9 mouse cellular contexts compared by ENCODE assay signal in genomic region chr4:111886018-111886417, GRCm38 (mm10). TPM values are rescaled to one million over a fixed set of nuclear protein-coding genes. Genes with fewer than 3 reads are reported as not detected.
DNase-seq lines count a peak whose midpoint lies in the region; ATAC-seq and TF ChIP-seq lines count a peak whose summit lies in the region.
"Had no signal": no experiment of that assay in that cellular context is flagged by ENCODE, and none has a peak within 500 bp of the region (broad histone marks: within the 10 kb centered on the region; RNA-seq: fewer than 3 reads in every experiment).

No protein-coding gene starts in this region.

- TF ChIP-seq CTCF in E14TG2a.4 (conservative IDR thresholded peaks at IDR 0.05; ENCODE audit: low read length): peak; percentile 68

- peak; percentile 6 for DNase-seq in brain, embryonic 18.5 days (ENCODE audit: low read depth, low spot score)
- DNase-seq in forebrain, embryonic 10.5 days (ENCODE audit: extremely low spot score, low spot score): peak; percentile 64
- DNase-seq in heart, postnatal 4 days: peak; percentile 72
- DNase-seq in layer of hippocampus, adult 18-20 months (ENCODE audit: low spot score in 2 of 2): peak; percentile 59 to 81
- DNase-seq in lung, adult 18-20 months: peak; percentile 49 to 56
- peak; percentile 35 to 52 for DNase-seq in thymus, postnatal 10 days (ENCODE audit: low spot score in 2 of 2)

- no peaks in the 10 kb centered on the region for H3K36me3 ChIP-seq in E14TG2a.4 (ENCODE audit: insufficient read depth, low read length)
- no peaks in the 10 kb centered on the region for H3K36me3 ChIP-seq in forebrain, embryonic 10.5 days (replicated peaks)
- H3K36me3 ChIP-seq in neural tube, embryonic 14.5 days (ENCODE audit: control insufficient read depth, insufficient read depth, low read length): no peaks in the 10 kb centered on the region

- ATAC-seq in neural tube, embryonic 14.5 days (ENCODE audit: low read depth): peak; percentile 87

- H3K9me3 ChIP-seq in E14TG2a.4 (ENCODE audit: low read length): no peaks in the 10 kb centered on the region
- no peaks in the 10 kb centered on the region for H3K9me3 ChIP-seq in forebrain, embryonic 10.5 days
- no peaks in the 10 kb centered on the region for H3K9me3 ChIP-seq in neural tube, embryonic 14.5 days (ENCODE audit: control insufficient read depth, low read length)

- no peak overlapping the region for H3K4me2 ChIP-seq in neural tube, embryonic 14.5 days (ENCODE audit: low read depth, low read length)

- no peaks in the 10 kb centered on the region; the same call in 1 of the 2 replicates for H3K4me1 ChIP-seq in E14TG2a.4 (replicated peaks; ENCODE audit: low read depth, low read length)
- H3K4me1 ChIP-seq in forebrain, embryonic 10.5 days: 0 out of 2 replicates have a peak, but pooled peaks cover 3% of the 10 kb centered on the region
- H3K4me1 ChIP-seq in neural tube, embryonic 14.5 days (ENCODE audit: control insufficient read depth, insufficient read depth, low read length): no peaks in the 10 kb centered on the region

- WGBS in forebrain, embryonic 10.5 days: 17% methylated on average over 7 of the region's 7 CpGs
- WGBS in neural tube, embryonic 14.5 days: 16% methylated on average over 7 of the region's 7 CpGs

- no peak overlapping the region for H3K27ac ChIP-seq in forebrain, embryonic 10.5 days
- H3K27ac ChIP-seq in neural tube, embryonic 14.5 days (ENCODE audit: low read depth, low read length): no peak overlapping the region

- H3K9ac ChIP-seq in neural tube, embryonic 14.5 days (replicated peaks; ENCODE audit: low read depth, low read length): no peak overlapping the region

- H3K27me3 ChIP-seq in E14TG2a.4 (ENCODE audit: insufficient read depth, low read length): no peaks in the 10 kb centered on the region
- H3K27me3 ChIP-seq in forebrain, embryonic 10.5 days (ENCODE audit: poor library complexity, severe bottlenecking): no peaks in the 10 kb centered on the region
- H3K27me3 ChIP-seq in neural tube, embryonic 14.5 days (ENCODE audit: control insufficient read depth, insufficient read depth, low read length): no peaks in the 10 kb centered on the region

- no peak overlapping the region for H3K4me3 ChIP-seq in E14TG2a.4 (replicated peaks; ENCODE audit: low read length)
- H3K4me3 ChIP-seq in forebrain, embryonic 10.5 days: no peak overlapping the region
- H3K4me3 ChIP-seq in neural tube, embryonic 14.5 days (ENCODE audit: low read depth, low read length): no peak overlapping the region

RNA-seq across cellular contexts. Expression of gene Slc5a9, which starts 16.7 kb away (rescaled TPM):
- polyA plus RNA-seq in forebrain, embryonic 10.5 days (2016; fragmentation: Nextera tagmentation; extraction: Ambion mirVana): 0.05 TPM in 1 of 2 replicates, not detected in the other
- not detected for total RNA-seq in heart, postnatal 4 days (2021)
- not detected for total RNA-seq in layer of hippocampus, adult 18-20 months (2021)
- not detected in 2 replicates for polyA plus RNA-seq in neural tube, embryonic 14.5 days (2014; fragmentation: Nextera tagmentation; extraction: Ambion mirVana)
- total RNA-seq: gastrocnemius, postnatal 4 days had no signal

RNA-seq across cellular contexts. Expression of gene Skint8, which starts 33.2 kb away (rescaled TPM):
- not detected in 2 replicates for polyA plus RNA-seq in forebrain, embryonic 10.5 days (2016; fragmentation: Nextera tagmentation; extraction: Ambion mirVana)
- total RNA-seq in heart, postnatal 4 days (2021): not detected
- not detected for total RNA-seq in layer of hippocampus, adult 18-20 months (2021)
- polyA plus RNA-seq in neural tube, embryonic 14.5 days (2014; fragmentation: Nextera tagmentation; extraction: Ambion mirVana): not detected in 2 replicates
- total RNA-seq: gastrocnemius, postnatal 4 days had no signal

Comparison
In these comparisons a context has a peak if more than half of its experiments do, and no peak if none do; other contexts are left out.
1. DNase-seq: peak in every context shown above with its lines; median percentile 72 in heart, postnatal 4 days; 70 in layer of hippocampus, adult 18-20 months; 64 in forebrain, embryonic 10.5 days; 52 in lung, adult 18-20 months; 44 in thymus, postnatal 10 days; 6 in brain, embryonic 18.5 days.